Mouse (Mus musculus): ENCODE measurements around the gene Ap5z1.

Gene Ap5z1

DNA sequence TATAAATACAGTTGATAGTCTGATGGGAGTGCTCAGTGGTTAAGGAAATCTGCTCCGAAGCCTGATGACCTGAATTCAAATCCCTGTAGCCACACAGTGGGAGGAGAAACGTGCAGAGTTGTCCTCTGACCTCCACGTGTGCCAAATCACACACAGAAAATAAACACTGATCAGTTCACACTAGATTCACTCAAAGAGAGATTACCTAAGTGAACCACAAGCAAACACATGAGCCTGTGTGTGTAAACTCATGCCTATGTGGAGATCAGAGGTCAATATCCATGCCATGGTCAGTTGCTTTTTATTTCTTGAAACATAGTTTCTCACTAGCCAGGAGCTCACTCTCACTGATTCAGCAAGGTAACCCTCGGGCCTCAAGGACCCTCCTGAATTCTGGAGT lies 56.6 kb downstream of the Ap5z1 start:
- no peak for DNase-seq (ENCODE audit: low read depth, low spot score)

DNA sequence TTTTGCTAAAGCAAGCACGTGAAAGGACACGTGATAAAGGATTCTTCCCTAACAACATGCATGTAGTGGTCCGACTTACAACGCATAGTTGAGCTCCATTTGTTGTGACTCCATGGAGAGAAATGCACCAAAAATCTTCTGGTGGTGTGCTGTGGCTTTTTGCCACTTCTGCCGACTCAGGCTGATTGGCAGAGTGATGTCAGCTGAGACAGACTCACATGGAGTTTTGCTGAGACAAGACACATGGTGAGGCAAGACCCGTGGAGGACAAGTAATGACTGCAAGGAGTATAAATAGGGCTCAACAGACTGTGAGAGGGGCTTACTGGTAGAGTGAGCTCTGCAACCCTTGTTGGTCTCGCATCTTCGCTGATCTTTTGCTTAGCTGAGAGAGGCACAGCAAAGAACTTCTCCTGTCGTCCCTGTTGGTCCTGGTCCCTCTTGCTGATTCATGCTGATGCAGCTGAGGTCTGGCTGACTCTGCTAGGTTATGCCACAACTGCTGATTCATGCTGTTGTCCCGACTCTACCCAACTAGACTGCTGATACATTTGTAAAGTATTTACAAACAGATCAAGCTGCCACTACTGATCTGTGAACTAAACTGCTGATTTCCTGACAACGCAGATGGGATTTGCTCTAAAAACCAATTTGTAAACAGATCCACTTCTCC lies 57.6 kb downstream of the Ap5z1 start:
- DNase-seq (ENCODE audit: low read depth, low spot score), result peak; percentile 22

DNA sequence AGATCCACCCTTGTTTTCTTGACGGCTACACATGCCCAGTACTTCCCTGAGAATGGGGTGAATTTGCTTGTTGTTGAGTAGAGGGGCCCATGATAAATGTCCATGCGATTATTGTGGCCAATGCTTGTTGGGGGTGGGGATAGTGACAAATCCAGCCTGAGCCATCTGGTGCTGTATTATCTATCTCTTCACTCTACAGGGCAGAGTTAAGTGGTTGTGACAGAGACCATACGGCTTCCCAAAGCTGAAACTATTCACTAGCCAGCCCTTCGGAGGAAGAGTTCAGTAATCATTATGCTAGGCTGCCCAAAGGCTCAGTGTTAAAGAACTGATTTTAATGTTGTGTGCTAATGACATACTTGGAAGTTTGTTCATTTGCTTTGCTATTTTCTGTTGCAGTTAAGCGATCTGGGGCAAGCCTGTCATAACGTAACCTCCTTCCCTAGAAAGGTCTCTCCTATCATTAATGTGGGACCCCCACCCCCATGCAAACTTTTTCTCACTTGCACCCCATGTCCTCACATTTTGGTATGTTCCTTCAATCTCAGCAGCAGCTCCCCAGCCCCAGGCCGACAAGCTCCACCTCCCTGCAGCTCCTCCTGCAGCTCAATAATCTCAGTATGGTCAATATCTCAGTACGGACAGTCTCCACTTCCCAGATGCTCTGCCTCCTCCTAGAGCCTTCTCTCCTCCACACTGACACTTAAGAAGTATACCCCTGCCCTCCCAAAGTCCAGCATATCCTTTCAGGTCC lies 61.1 kb downstream of the Ap5z1 start:
- no peak for DNase-seq (ENCODE audit: low read depth, low spot score)

Data from R1 (cell line).